Mouse (Mus musculus): Measurements from ENCODE around the gene Erc2. TPM values are rescaled to one million over a fixed set of nuclear protein-coding genes. Genes with fewer than 3 reads are reported as not detected.

Erc2 gene
- polyA plus RNA-seq, 1 experiment from 2014 or later: 9.1 TPM

GRCm38 (mm10) chr14:27822566-27822965, 200.3 kb downstream of the Erc2 start:
- H3K4me3 ChIP-seq: no peak overlapping the region
- H3K4me1 ChIP-seq: no peaks in the 10 kb centered on the region
- no peak for DNase-seq (ENCODE audit: extremely low spot score, low spot score)
- H3K9me3 ChIP-seq: no peaks in the 10 kb centered on the region
- no peaks in the 10 kb centered on the region for H3K27me3 ChIP-seq (ENCODE audit: poor library complexity, severe bottlenecking)
- no peak overlapping the region for H3K27ac ChIP-seq
- H3K36me3 ChIP-seq (replicated peaks): no peaks in the 10 kb centered on the region
- WGBS: 93% methylated on average over 6 of the region's 6 CpGs

GRCm38 (mm10) chr14:27823048-27823447, 200.8 kb downstream of the Erc2 start:
- no peaks in the 10 kb centered on the region for H3K36me3 ChIP-seq (replicated peaks)
- DNase-seq (ENCODE audit: extremely low spot score, low spot score): no peak
- H3K4me3 ChIP-seq: no peak overlapping the region
- H3K9me3 ChIP-seq: no peaks in the 10 kb centered on the region
- 81% methylated on average over 3 of the region's 3 CpGs for WGBS
- no peak overlapping the region for H3K27ac ChIP-seq
- H3K4me1 ChIP-seq: no peaks in the 10 kb centered on the region
- no peaks in the 10 kb centered on the region for H3K27me3 ChIP-seq (ENCODE audit: poor library complexity, severe bottlenecking)

DNA sequence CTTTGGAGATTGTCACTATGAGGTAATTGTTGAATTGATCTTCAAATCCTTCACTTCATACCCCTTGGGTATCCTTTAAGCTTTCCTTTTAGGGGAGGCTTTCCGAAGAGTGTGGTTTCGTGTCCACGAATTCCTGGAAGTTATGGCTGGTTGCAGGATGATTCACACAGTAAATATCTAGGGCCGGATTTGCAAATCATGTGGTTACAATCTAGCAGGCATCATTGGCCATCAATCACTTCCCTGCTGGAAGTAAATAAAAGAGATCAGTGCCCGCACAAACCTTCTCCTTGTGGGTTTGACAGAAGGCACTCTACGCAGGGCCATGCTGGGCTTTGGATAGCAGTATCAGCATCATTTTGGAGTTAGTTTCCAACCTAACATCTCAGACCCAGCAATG, 201.7 kb downstream of the Erc2 start:
- H3K9me3 ChIP-seq: no peaks in the 10 kb centered on the region
- H3K4me3 ChIP-seq: no peak overlapping the region
- no peaks in the 10 kb centered on the region for H3K27me3 ChIP-seq (ENCODE audit: poor library complexity, severe bottlenecking)
- no peaks in the 10 kb centered on the region for H3K36me3 ChIP-seq (replicated peaks)
- no peak for DNase-seq (ENCODE audit: extremely low spot score, low spot score)
- WGBS: 92% methylated on average over 6 of the region's 6 CpGs
- H3K27ac ChIP-seq: no peak overlapping the region
- H3K4me1 ChIP-seq: no peaks in the 10 kb centered on the region

GRCm38 (mm10) chr14:27826829-27827228, 204.6 kb downstream of the Erc2 start:
- H3K9me3 ChIP-seq: no peaks in the 10 kb centered on the region
- H3K36me3 ChIP-seq (replicated peaks): no peaks in the 10 kb centered on the region
- no peak overlapping the region for H3K4me3 ChIP-seq
- no peaks in the 10 kb centered on the region for H3K27me3 ChIP-seq (ENCODE audit: poor library complexity, severe bottlenecking)
- WGBS: 89% methylated on average over 1 of the region's 1 CpGs
- no peak for DNase-seq (ENCODE audit: extremely low spot score, low spot score)
- no peaks in the 10 kb centered on the region for H3K4me1 ChIP-seq
- H3K27ac ChIP-seq: no peak overlapping the region

GRCm38 (mm10) chr14:27828089-27828488, 205.9 kb downstream of the Erc2 start:
- Histone ChIP-seq H3K4me1 (no peaks in the 10 kb centered on the region), H3K9me3 (no peaks in the 10 kb centered on the region), H3K27me3 (ENCODE audit: poor library complexity, severe bottlenecking) (no peaks in the 10 kb centered on the region), H3K4me3 (no peak overlapping the region), H3K36me3 (replicated peaks) (no peaks in the 10 kb centered on the region), H3K27ac (no peak overlapping the region)
- DNase-seq (ENCODE audit: extremely low spot score, low spot score): no peak
- 62% methylated on average over 2 of the region's 2 CpGs for WGBS

- Histone ChIP-seq H3K9me3 (no peaks in the 10 kb centered on the region), H3K36me3 (replicated peaks) (no peaks in the 10 kb centered on the region), H3K27ac (no peak overlapping the region), H3K4me1 (no peaks in the 10 kb centered on the region), H3K27me3 (ENCODE audit: poor library complexity, severe bottlenecking) (no peaks in the 10 kb centered on the region), H3K4me3 (no peak overlapping the region)
- no peak for DNase-seq (ENCODE audit: extremely low spot score, low spot score)
- 90% methylated on average over 4 of the region's 4 CpGs for WGBS
These were observed 210.0 kb downstream of the Erc2 start for GRCm38 (mm10) chr14:27832196-27832595.

DNA sequence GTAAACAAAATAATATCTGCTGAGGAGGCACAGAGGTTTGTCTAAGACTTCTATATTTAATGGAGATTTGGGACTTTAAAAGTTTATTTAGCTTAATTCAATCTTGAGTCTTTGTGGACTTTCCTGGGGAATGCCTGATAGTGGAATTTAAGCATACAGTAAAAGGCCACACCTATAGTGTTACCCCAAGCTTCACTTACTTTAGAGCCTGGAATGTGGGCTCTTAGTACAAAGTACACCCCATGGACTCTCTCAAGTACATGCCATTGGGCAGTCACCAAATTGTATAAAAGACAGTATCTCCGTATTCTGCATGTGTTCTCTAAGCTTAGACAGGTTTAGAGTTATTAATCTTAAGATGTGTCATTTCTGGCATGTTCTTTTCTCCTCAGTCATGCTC, 213.1 kb downstream of the Erc2 start:
- Histone ChIP-seq H3K27me3 (ENCODE audit: poor library complexity, severe bottlenecking) (no peaks in the 10 kb centered on the region), H3K9me3 (no peaks in the 10 kb centered on the region), H3K27ac (no peak overlapping the region), H3K4me3 (no peak overlapping the region), H3K4me1 (no peaks in the 10 kb centered on the region), H3K36me3 (replicated peaks) (no peaks in the 10 kb centered on the region)
- DNase-seq (ENCODE audit: extremely low spot score, low spot score): no peak
- 90% methylated on average over 1 of the region's 1 CpGs for WGBS

DNA sequence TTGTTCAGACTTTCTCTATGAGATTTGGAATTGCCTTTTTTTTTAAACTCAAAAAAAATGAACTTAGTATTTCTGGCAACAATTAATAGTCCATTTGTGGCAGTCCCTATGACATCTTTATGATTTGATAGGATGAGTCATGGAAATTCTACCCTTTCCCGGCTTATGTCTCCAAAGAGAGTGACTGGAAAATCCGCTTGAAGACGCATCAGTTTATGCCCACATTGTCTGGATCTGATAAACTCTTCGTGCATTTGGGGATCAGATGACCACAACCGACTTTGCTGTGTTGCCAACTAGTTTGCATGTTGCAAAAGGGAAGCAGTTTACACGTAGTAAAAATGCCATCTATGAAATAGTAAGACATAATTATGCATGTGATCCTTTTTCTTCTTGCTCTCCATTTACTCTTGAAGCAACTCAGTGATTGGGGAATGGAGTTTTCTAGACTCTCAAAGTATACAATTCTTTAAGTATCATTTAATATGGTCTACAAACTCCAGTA, 215.4 kb downstream of the Erc2 start:
- Histone ChIP-seq H3K4me3 (no peak overlapping the region), H3K4me1 (no peaks in the 10 kb centered on the region), H3K27me3 (ENCODE audit: poor library complexity, severe bottlenecking) (no peaks in the 10 kb centered on the region), H3K9me3 (no peaks in the 10 kb centered on the region), H3K27ac (no peak overlapping the region), H3K36me3 (replicated peaks) (no peaks in the 10 kb centered on the region)
- DNase-seq (ENCODE audit: extremely low spot score, low spot score): no peak
- WGBS: 86% methylated on average over 6 of the region's 6 CpGs

- H3K4me3 ChIP-seq: no peak overlapping the region
- no peaks in the 10 kb centered on the region for H3K27me3 ChIP-seq (ENCODE audit: poor library complexity, severe bottlenecking)
- peaks cover 3% of the 10 kb centered on the region; the same call in 1 of the 2 replicates for H3K4me1 ChIP-seq
- no peak for DNase-seq (ENCODE audit: extremely low spot score, low spot score)
- 94% methylated on average over 1 of the region's 1 CpGs for WGBS
- H3K36me3 ChIP-seq (replicated peaks): no peaks in the 10 kb centered on the region
- no peaks in the 10 kb centered on the region for H3K9me3 ChIP-seq
- no peak overlapping the region for H3K27ac ChIP-seq
These were observed 217.9 kb downstream of the Erc2 start for GRCm38 (mm10) chr14:27840120-27840519.

GRCm38 (mm10) chr14:27846875-27847274, 224.6 kb downstream of the Erc2 start:
- no peak for DNase-seq (ENCODE audit: extremely low spot score, low spot score)
- no peaks in the 10 kb centered on the region for H3K36me3 ChIP-seq (replicated peaks)
- H3K9me3 ChIP-seq: no peaks in the 10 kb centered on the region
- no peak overlapping the region for H3K27ac ChIP-seq
- no peak overlapping the region for H3K4me3 ChIP-seq
- peaks cover 3% of the 10 kb centered on the region; the same call in 1 of the 2 replicates for H3K4me1 ChIP-seq
- H3K27me3 ChIP-seq (ENCODE audit: poor library complexity, severe bottlenecking): no peaks in the 10 kb centered on the region
- 92% methylated on average over 2 of the region's 2 CpGs for WGBS

GRCm38 (mm10) chr14:27847291-27847690, 225.1 kb downstream of the Erc2 start:
- DNase-seq (ENCODE audit: extremely low spot score, low spot score): no peak
- Histone ChIP-seq H3K9me3 (no peaks in the 10 kb centered on the region), H3K4me1 (peaks cover 3% of the 10 kb centered on the region; the same call in 1 of the 2 replicates), H3K27me3 (ENCODE audit: poor library complexity, severe bottlenecking) (no peaks in the 10 kb centered on the region), H3K4me3 (no peak overlapping the region), H3K27ac (no peak overlapping the region), H3K36me3 (replicated peaks) (no peaks in the 10 kb centered on the region)
- whole genome bisulfite sequencing: 93% methylated on average over 3 of the region's 3 CpGs

DNA sequence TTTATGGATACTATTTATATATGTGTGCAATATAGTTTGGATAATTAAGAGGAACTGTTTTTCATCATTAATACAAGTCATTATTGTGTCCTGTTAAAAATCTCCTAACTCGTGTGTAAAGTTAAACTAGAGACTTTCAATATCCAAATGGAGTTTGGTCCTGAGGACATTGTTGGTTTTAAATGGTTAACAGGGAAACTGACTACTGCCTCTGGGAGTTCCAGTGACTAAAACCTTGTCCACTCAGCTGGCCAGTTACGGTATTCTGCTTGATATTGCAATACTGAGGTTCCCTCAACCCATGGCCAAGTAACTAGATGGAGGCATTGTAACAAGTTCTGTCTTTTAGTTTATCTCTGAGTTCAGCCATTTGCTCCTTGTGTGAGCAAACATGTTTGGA, 229.0 kb downstream of the Erc2 start:
- no peak overlapping the region for H3K4me3 ChIP-seq
- H3K27ac ChIP-seq: no peak overlapping the region
- H3K4me1 ChIP-seq: peaks cover 4% of the 10 kb centered on the region; the same call in 1 of the 2 replicates
- H3K27me3 ChIP-seq (ENCODE audit: poor library complexity, severe bottlenecking): no peaks in the 10 kb centered on the region
- H3K36me3 ChIP-seq (replicated peaks): no peaks in the 10 kb centered on the region
- WGBS: 90% methylated on average over 2 of the region's 2 CpGs
- H3K9me3 ChIP-seq: no peaks in the 10 kb centered on the region
- DNase-seq (ENCODE audit: extremely low spot score, low spot score): no peak

DNA sequence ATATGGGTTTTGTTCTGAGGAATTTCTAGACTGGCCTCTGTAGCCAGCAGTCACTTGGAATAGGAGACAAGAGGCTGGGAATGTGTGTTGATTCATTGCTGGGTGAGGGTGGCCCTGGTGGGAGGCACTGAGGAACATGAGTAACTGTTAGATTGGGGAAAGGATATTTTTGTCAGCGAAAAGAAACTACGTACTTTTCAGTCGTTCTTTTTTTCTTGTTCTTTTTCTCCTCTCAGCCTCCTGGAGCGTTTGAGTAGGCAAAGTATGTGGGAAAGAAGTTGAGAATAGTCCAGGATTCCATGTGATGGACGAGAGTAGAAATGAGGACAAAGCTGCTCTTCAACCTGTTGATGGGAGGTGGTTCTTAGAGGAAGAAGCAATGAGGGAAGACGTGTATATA, 230.4 kb downstream of the Erc2 start:
- H3K27me3 ChIP-seq (ENCODE audit: poor library complexity, severe bottlenecking): no peaks in the 10 kb centered on the region
- 87% methylated on average over 6 of the region's 6 CpGs for WGBS
- H3K36me3 ChIP-seq (replicated peaks): no peaks in the 10 kb centered on the region
- DNase-seq (ENCODE audit: extremely low spot score, low spot score): no peak
- peaks cover 5% of the 10 kb centered on the region; the same call in 1 of the 2 replicates for H3K4me1 ChIP-seq
- H3K9me3 ChIP-seq: no peaks in the 10 kb centered on the region
- no peak overlapping the region for H3K27ac ChIP-seq
- no peak overlapping the region for H3K4me3 ChIP-seq

Measured in forebrain, embryonic 10.5 days (tissue).